Mouse (Mus musculus) cerebellum, adult 8-10 months (tissue): ENCODE data around the gene Arhgef40.
"Not testable (repeated sequence)": the region's sequence is repeated elsewhere in the genome, so short reads cannot be mapped to it uniquely, and the experiment has no call there.

Source experiments
- DNase-seq: peaks from one replicate; pipeline ENCODE4 v3.0.0; 2022

Arhgef40 gene

DNA sequence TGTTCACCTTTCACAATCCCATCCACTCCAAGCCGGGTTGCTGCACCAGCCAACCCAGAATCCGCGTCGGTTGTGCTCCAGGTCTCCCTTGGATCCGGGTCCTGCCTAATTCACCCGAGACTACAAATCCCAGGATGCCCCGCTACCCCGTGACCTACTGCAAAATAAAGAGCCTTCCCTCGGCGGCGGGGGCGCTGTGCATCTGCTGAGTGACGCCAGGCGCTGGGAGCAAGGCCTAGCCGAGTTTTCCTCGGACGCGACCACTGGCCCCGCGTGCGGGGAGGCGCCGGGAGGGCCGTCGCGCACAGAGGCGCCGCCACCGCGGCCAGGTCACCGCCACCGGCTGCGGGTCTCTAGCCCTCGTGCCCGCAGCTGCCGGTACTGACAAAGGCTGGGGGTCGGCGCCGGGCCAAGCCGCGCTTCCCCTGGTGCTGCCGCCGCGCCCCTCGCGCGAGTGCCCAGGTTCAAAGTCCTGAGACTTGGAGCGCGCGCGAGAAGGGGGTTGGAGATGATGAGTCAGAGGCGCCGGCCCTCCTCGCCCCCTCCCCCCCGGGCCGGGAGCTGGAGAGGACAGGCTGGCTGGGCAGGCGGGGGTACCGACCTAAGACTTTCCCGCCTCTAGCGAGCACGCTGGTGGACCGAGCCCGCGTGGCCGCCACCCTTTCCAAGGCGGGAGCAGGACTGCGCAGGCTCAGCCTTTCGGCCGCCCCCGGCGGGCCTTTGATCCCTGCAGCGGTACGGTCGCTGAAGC lies 35.2 kb downstream of the Arhgef40 start:
- DNase-seq: peak; percentile 98

DNA sequence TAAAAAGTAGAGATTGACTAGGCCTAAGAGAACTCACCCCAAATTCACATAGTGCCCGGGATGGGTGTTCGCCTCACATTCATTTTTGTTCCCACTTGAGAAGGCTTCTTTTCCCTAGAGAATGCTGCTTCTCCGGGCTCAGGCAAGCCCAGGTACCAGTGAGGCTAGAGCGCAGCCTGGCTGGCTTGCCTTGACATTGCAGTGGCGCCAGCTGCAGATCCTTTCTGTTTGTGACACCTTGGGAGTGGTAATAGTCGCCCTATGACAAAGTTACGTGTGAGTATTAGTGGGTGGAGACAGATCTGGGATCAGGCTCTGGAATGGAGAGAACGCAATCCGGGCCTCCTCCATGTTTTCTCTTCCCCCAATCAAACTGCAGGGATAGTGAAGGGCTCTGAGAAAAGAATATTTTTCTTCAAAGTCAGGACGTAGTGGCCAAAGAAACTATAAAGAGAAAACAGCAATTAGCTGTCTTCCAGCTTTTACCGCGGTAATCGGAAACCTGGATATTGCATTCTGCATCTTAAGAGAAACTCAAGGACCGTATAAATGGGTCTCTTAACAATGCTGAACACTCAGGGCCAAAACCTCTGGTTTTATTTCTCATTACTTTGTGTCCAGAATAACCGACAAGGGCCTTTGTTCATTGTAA lies 36.1 kb downstream of the Arhgef40 start, which contains the start of gene Zfp219:
Gene Zfp219, minus strand, starts transcription at position 248 of the 652 bp plus-strand sequence.
- DNase-seq: peak; percentile 69

DNA sequence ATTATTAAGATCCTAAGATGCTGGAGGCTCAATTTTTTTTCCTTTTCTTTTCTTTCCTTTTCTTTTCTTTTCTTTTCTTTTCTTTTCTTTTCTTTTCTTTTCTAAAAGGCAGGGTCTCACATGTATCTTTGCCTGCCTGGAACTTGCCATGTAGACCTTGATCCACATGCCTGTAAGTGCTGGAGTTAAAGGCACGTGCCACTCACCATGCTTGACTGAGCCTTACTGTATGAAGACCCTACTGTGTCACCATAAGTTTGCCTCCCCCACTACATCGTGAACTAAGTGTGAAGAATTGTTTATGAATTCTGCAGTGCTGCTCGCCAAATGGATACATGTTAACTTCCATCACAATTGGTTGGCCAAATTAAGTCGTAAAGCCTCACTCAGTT lies 36.6 kb downstream of the Arhgef40 start:
- DNase-seq: no peak

DNA sequence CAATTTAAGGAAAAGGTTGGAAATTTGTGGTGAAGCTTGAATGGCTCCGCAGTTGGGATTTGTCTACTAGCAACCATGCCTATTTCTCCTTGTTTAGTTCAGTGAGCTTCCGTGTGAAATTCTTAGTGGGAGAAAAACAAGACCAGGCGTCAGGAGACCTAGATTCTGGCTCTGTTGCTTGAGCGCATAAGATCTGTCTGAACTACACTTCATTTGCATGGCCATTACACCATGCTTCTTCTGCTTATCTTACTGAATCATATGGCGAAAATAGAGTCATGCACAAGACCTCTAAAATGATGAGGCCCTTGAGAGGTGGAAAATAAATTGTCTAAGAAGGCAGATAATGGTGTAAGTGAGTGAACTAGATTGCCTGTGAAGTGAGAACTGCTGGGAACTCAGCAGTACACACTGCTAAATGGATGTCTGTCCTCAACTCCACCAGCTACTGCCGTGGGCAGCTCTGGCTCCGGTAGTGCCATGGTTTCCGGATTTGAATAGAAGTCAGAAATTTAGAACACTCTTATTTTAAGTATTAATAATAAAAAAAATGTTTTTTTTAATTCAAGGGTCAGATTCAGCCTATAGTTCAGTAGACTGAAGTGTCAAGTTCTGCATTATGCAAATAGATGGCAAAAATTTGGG lies 37.2 kb downstream of the Arhgef40 start:
- DNase-seq: no peak

DNA sequence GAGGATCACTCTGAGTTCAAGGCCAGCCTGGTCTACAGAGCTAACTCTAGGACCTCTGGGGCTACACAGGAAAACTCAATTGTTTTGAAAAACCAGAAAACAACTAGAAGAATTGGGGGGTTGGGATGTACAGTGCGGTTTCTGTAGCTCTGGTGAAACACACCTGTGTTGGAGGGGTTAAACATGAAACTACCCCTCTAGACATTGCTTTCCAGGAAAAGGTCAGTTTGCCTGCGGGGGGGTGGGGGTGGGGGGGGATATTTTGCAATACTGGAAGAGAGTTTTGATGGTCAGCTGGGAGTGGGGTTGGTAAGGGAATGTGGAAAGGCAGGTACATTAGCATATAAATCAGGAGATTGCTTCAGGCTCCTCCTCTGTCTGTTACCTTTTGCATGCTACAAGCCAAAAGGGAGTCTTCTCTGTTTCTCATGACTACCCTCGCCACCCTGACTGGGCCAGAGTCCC lies 37.8 kb downstream of the Arhgef40 start:
- no peak for DNase-seq

DNA sequence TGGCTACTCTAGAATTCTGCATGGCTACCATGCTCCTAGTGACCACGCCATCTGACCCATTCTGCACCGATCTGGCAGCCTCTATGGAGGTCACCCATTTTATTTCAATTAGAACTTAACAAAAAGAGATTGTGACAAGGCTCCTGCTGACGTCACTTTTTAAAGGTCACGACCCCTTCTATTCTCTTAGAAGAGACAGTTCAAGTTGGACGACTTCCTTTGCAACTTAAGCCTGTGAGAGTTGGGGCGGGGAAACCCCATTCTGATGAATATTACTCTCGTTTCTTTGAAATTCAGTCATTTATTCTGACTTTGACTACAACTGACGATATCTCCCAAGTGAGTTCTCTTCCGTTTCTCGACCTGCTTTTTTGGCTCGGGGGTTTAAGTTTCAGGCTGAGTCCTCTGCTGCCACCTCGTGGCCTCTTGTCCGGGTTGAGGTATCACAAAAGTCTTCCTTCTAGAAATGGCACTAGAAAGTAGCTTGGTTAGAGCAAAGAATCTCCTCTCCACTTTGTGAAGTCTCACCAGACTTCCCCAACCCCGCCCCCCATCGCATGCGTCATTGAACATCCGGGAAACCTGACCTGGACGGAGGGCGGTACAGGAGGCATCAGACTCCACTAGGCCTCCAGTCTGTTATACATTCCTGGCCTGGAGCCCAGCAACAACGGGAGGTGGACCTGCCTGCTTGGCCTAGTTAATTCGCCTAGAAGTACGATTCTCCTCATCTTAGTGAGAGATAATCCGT lies 38.4 kb downstream of the Arhgef40 start:
- DNase-seq: peak; percentile 87

DNA sequence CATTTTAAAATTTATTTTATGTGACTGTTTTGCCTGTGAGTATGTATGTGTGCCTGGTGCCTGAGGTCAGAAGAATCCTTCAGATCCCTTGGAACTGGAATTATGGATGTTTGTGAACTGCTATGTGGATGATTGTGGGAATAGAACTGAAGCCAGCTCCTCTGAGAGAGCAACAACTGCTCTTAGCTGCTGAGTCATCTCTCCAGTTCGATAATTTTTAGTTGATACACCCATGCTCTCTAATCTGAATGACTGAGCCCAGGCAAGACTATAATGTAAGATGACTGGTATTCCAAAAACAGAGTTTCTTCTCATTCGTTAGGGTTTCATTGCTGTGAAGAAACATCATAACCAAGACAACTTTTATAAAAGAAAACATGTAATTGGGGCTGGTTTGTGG lies 39.6 kb downstream of the Arhgef40 start:
- no peak for DNase-seq

DNA sequence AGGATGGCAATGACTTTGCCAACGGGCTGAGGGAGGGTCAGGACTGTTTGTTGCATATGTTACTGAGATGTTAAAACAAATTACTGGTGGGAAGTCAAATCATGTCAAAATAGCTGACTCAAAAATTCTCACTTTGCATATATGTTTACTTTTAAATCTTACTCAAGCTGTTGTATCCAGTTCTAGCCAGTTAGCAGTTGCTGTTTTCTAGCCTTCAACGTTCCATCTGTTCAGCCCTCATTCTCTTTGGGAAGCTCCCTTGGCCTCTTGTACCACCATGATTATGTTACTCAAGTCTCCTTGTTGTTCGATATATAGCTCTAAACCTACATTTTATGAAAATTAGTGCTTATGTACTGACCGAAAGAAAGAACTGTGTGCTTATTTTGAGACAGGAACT lies 41.8 kb downstream of the Arhgef40 start:
- DNase-seq: no peak

DNA sequence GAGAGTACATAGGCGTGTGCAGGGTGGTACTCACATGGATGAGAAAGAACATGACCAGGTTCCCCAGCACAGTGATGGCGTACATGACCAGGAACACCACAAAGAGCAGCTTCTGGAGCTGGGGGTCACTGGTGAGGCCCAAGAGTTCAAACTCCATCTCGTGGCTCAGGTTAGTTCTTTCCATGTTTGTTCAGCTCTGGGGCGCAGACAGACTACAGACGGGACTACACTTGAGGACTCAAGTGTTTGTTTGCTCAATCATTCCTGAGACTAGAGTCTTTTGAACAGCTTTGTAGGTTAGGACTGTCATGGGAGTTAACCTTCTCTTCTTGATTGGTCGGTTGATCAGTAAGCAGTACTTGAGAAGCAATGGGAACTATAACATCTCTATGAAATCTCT lies 51.4 kb downstream of the Arhgef40 start:
- no peak for DNase-seq

DNA sequence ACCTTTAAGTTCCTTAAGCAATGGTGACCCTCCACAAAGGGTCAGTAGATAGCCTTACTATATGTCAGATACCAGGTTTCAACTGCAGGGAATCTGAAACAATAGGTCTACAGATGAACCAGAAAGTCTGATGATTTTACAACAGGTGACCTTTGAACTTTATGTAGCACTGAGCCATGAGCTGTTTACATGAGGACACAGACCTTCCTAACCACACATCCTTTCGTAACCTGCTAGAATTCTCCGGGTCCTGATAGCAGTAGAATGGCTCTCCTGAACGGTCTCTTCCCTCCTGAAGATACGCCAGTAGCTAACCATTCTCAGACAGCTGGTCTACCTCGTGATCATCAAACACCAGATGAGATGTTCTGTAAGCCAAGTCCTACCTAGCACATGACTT lies 54.8 kb downstream of the Arhgef40 start:
- no peak for DNase-seq

DNA sequence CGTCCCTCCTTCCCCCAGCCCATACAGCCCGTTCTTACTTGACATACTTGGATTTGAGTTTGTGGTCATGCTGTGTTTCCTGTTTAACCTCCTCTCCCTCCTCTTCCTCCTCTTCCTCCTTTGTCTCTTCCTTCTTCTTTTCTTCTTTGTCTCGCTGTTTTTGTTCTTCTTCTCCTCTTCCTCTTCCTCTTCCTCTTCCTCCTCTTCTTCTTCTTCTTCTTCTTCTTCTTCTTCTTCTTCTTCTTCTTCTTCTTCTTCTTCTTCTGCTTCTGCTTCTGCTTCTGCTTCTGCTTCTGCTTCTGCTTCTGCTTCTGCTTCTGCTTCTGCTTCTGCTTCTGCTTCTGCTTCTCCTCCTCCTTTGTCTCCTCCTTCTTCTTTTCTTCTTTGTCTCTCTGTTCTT lies 57.8 kb downstream of the Arhgef40 start, which contains the start of gene Olfr221:
Gene Olfr221, minus strand, starts transcription at position 101 of the 400 bp plus-strand sequence.
- DNase-seq: not testable (repeated sequence)

DNA sequence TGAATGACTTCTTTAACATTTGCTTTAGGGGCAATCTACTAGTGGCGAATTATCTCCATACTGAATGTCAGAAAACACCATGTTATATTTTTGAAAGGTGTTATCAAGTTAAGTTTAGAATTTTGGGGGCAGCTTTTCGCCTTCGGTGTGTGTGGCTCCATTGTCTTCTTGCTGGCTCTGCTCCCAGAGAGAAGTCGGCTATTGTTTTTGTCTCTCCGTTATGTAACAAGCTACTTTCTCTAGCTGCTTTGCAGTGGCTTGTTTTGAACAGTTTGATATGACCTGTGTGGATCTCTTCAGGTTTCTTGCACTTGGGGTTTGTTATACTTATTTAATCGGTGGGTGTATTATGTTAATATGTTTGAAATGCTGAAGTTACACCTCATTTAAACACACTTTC lies 58.9 kb downstream of the Arhgef40 start:
- no peak for DNase-seq

DNA sequence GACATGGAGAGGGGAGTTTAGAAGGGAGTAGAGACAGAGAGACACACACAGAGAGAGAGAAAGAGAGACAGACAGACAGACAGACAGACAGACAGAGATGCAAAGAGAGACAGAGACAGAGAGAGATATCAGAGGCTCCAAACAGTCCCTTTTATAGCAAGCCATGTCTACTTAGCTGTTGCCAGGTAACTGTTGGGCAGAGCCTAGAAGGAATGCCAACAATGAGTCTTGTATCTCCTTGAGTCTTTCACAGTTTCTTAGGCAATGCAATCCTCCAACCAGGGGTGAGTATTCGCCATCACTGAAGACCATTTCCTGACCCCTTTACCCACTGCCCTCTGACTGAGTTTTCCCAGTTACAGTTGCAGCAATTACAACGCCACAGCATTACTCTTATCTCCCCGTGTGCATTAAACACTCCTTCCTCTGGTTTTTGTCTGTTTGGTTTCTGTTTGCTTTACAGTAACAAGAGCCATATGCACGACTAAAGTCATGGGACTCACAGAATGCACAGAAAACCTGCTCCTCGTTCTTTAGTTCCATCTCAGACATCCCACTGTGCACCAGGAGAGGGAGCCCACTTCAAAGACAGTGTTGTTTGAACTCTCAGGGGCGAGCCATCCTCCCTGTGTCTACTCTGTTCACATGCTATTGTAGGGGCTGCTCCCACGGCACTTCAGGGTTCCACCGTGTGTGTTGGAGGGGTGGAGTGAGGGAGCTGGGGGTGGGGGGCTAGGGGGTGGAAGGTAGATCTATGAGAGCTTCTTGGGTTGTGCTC lies 60.6 kb downstream of the Arhgef40 start:
- no peak for DNase-seq

DNA sequence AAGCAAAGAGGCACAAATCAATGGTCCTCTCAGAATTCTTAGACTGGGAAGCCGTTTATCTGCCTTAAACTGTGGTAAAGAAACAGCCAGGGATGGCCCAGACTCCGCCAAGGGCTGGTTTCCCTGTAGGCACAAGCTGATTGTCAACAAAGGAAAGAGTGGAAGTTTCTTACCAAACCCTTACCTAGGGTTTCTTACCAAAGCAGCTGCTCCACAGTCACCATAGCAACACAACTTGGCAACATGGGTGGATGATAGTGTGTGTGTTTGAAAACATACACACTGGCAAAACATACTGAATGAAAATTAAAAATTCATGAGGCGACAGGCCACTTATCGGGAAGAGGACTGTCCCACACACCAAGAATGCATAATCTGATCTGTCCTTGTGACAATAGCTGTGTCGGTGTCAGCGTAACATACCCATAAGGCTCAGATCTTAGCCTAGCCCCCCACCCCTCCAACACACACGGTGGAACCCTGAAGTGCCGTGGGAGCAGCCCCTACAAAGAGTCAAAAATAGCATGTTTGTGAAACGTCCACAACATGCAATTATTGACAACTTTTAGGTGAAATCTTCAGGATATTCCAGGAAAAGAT lies 61.5 kb downstream of the Arhgef40 start:
- no peak for DNase-seq

DNA sequence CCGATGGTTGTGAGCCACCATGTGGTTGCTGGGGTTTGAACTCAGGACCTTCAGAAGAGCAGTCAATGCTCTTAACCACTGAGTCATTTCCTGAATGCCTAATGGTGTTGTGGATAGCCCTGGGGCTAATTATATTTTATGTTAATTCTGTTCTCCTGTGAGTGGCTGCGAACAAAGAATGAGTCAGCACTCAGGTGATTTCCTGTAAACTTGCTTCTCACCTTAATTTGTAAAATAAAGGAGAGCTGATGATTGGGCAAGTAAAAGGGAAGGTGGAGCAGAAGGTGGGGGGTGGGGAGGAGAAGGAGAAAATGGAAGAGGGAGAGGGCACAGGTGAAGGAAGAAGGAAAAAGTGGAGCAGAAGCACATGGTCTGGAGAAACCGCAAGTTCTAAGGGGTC lies 68.2 kb downstream of the Arhgef40 start:
- DNase-seq: not testable (repeated sequence)
